Mouse (Mus musculus) layer of hippocampus, postnatal 10 days (tissue): ENCODE measurements around the gene Ifi27l2a. TPM values are rescaled to one million over a fixed set of nuclear protein-coding genes. Genes with fewer than 3 reads are reported as not detected.
"Not testable (repeated sequence)": the region's sequence is repeated elsewhere in the genome, so short reads cannot be mapped to it uniquely, and the experiment has no call there.

Experiments used
- DNase-seq, 2 experiments: peaks; one replicate each; pipeline ENCODE4 v3.0.0; 2021; ENCODE audit warnings: low spot score in 2 of 2
- long read RNA-seq: library from polyadenylated mRNA; stranded (forward); transcript quantifications from one replicate; pipeline ENCODE4 v2.0.0, GENCODE M21; 2023
- total RNA-seq, 2 experiments: library from RNA; stranded (reverse); gene quantifications; 2 replicates each; pipeline ENCODE4 v1.2.3; 2021

Gene Ifi27l2a
- 1 to 10 TPM; 3.9 to 4.0 TPM for total RNA-seq
- long read RNA-seq, partial matches to known transcripts: 0 of 2 reads
- long read RNA-seq, other reads (novel, unspliced or antisense): 0 of 2 reads

GRCm38 (mm10) chr12:103443524-103443923, at the start of gene Ifi27l2a:
TSS of gene Ifi27l2a (minus strand) at chr12:103443680.
- no peak for DNase-seq

GRCm38 (mm10) chr12:103492767-103493166, 49.3 kb upstream of the Ifi27l2a start:
- peak; percentile 79 to 83 for DNase-seq

GRCm38 (mm10) chr12:103491091-103491730, 47.7 kb upstream of the Ifi27l2a start:
- no peak for DNase-seq

DNA sequence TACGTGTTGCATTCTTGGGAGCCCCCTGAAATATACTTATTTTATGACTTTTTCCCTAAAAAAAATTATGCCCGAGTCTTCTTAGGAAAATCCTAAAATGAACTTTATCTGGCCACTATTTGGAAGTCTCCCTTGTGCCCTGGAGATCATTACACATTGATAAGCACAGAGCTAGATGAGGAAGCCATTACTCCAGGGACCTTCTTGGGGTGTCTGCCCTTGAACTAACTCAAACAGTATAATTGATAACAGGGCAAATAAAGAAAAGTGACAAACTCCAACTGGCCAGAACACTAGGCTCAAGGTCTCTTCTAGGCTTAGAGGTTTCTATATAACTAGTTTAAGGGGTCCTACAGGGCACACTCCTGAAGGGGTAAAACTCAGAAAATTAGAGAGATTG, 44.3 kb upstream of the Ifi27l2a start:
- DNase-seq: no peak

- no peak for DNase-seq
Observed at GRCm38 (mm10) chr12:103487276-103487675, 43.8 kb upstream of the Ifi27l2a start.

DNA sequence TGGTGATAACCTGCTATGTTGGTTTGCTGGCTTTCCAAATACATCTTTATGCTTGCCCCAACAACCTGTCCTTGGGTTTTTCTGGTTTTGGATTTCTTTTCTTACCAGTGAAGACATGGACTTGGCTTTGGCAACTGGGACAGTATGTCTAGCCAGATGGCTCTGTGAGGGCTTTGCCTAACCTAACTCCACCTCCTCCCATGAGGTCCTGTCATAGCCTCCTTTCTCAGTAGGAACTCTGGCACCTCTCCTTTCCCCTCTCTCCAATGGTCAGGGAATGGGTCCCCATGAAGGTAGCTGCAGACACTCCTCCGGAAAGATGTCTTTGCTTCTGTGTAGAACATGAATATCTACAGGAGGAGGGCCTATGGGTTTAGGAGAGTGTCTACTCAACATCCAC, 43.2 kb upstream of the Ifi27l2a start:
- no peak for DNase-seq

DNA sequence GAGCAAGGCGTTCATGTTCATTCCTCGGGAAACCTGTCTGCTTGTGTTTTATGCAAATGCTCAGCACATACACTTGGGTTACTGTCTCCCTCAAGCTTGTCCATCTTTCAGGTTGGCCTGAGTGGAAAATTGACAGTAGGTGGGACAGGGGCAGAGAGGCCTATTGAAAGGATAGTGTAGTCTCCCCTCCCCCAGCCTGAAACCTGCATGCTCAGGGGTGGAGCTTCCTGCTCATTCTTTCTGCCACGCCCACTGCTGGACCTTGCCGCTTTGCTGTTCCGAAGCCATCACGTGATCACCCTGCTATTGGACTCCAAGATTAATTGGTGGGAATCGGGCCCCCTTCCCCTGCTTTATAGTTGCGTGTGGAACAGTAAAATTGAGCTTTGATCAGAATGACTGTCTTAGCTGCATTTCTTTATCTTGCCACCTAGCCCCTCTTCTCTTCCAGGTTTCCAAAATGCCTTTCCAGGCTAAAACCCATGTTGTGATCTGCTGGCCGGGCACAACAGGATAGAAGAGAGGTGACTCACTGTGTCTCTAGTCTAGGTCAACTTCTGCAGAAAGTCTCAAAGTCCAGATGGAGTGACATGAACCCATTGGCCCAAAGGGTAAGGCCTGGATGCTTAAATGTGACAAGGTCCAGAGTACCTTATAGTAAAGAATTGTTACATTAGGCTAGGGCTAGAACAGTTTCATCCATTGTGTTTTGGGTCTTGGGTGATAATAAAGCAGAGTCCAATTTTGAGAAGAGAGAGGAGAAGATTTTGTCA, 40.9 kb upstream of the Ifi27l2a start:
- DNase-seq: peak in 1 of 2 experiments; percentile 5

GRCm38 (mm10) chr12:103482781-103483180, 39.3 kb upstream of the Ifi27l2a start:
- DNase-seq: no peak

DNA sequence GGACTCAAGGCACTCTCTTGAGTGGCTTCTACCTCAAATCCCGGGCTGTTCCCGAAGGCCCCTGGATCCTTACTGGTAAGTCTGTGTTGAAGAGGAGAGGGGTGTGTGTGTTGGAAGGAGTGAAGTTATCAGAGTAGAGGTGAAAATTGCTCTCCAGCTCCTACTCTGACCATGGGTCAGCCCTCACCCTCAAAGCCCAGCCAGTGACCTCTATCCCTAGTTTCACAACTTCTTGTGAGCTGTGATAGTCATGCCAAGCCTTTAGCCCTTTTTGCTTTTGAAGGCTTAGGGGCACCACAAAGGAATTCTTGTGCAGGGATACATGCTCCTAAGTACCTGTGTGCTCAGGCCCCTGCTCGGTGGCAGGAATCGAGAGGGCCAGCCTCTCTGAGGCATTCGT, 38.2 kb upstream of the Ifi27l2a start:
- no peak for DNase-seq

GRCm38 (mm10) chr12:103477461-103478015, 34.1 kb upstream of the Ifi27l2a start:
- no peak for DNase-seq

GRCm38 (mm10) chr12:103476779-103477389, 33.4 kb upstream of the Ifi27l2a start:
- no peak for DNase-seq

GRCm38 (mm10) chr12:103474481-103474880, 31.0 kb upstream of the Ifi27l2a start:
- DNase-seq: no peak

DNA sequence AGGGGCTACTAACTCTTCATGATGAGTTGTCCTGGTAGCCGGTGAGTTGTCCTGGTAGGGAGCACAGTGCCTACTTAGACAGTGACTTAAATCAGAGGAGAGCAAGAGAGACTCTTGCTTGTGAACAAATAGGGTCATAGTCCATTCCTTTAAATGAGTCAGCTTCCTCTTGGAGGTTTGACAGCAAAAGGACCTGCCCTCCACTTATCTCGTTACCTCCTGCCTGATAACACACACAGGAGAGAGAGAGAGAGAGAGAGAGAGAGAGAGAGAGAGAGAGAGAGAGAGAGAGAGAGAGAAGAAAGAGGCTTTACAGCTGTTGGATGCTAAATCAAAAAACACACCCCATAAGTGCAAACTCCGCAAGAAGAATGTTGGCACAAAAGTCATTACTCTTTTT, 13.7 kb upstream of the Ifi27l2a start, which contains the start of gene Ifi27l2b:
Gene Ifi27l2b, minus strand, starts transcription at position 84 of the 400 bp plus-strand sequence.
- DNase-seq: no peak

DNA sequence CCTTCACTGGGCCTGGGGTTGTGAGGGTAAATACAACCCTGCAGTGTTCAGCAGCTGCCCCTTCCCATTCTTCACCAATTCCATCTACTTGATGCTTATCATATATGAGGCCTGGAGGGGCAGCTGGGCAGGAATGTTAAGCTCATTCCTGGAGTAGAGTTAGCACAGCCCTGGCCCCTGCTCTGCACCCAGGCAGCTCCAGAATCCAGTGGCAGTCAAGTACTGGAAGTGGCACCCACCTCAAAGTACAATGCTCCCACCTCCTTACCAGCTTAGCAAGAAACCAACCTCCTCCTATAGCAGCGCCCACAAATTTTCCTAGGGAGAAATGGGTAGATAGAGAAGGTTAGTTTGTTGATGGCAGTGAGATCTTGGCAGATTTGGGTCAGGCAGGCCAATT, 13.2 kb upstream of the Ifi27l2a start:
- DNase-seq: not testable (repeated sequence)

GRCm38 (mm10) chr12:103453361-103453760, 9.9 kb upstream of the Ifi27l2a start:
- DNase-seq: no peak

DNA sequence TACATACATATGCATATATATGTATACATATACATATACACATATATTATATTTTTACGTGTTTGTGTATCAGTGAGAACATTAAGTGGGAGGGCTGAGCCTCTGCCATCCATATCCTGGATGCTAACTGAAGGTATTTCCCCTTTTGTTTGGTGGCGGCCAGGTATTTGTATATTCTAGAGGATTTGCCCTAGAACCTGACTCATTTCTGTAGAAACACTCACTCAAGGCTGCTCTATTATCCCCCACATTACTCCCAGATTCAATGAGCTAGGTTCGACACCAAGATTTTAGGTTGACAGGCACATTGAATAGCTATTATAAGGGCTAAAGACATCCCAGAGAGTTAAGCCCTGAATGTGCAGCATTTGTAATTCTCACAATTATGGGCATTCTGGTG, 1.6 kb upstream of the Ifi27l2a start:
- DNase-seq: no peak

GRCm38 (mm10) chr12:103444261-103444660, 781 bp upstream of the Ifi27l2a start:
- DNase-seq: not testable (repeated sequence)

DNA sequence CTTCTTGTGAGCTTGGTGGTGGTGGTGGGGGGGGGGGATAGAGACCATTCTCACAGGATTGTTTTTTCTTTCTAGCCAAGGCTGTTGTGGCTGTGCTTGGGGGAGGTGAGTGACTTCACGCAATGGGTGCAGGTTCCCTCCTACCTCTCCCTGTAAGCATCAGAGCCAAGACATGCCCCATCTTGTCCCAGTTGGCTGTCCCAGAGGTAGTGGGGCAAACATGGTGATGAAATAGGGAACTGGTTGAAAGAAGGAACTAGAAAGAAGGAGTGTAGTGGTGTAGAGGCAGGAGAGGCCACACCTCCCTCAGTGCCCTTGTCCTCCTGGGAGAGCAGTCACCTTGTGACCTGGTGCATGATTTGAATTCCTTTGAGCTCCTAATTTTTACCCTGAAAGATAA, 5.9 kb downstream of the Ifi27l2a start:
- no peak for DNase-seq

DNA sequence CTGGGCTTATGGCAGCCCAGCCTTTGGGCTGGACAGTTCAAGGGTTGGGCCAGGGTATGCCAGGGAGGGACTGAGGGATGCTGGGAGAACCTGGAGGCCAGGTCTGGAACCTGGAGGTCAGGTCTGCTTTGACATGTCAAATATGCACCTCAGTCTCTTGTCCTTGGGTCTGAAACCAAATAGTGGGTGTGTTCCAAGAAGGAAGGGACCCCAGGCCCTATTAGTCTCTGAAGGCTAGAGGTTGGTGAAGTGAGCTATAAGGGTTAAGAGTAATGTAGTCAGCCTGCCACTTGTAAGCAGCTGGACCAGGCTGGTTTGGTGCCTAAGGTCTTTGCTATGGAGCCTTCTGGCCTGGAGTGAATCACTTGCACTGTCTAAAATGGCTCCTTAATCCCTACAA, 8.6 kb downstream of the Ifi27l2a start:
- DNase-seq: no peak

GRCm38 (mm10) chr12:103433986-103434731, 9.3 kb downstream of the Ifi27l2a start, which contains the start of gene Ifi27:
TSS of gene Ifi27 (plus strand) at chr12:103434211.
- DNase-seq: no peak

DNA sequence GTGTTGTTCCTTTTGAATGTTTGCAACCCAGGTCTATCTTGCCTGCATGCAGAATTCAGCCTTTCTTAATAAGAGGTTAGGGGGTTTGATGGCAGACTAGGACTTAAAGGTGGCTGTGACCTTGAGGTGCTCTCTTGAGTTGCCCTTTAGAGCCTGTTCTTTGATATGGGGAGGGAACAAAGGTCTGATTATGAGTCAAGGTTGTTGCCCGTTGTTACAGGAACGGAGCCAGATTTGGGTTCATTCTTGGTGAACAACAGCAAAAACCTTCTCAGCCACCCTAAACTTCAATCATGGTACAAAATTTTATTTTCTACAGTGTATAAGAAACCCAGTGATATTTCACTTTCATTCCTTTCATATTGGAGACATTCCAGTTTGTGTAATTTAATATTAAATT, 10.1 kb downstream of the Ifi27l2a start:
- no peak for DNase-seq
